Mouse (Mus musculus) ovary, postnatal 36 days (tissue): ENCODE measurements around the gene Il15ra.

Experiments
- DNase-seq: peaks from one replicate; pipeline ENCODE4 v3.0.0; 2022; ENCODE audit warnings: low spot score, mixed read lengths

Il15ra gene

GRCm38 (mm10) chr2:11778087-11778823 is 73.2 kb downstream of the Il15ra start:
- DNase-seq, result peak; percentile 79
